Mouse (Mus musculus): ENCODE measurements around the gene Ttl.

The Ttl gene

GRCm38 (mm10) chr2:129083514-129083913 is 17.8 kb downstream of the Ttl start:
- no peak for DNase-seq (ENCODE audit: low read depth in 1 of 2, low spot score in 2 of 2)

DNA sequence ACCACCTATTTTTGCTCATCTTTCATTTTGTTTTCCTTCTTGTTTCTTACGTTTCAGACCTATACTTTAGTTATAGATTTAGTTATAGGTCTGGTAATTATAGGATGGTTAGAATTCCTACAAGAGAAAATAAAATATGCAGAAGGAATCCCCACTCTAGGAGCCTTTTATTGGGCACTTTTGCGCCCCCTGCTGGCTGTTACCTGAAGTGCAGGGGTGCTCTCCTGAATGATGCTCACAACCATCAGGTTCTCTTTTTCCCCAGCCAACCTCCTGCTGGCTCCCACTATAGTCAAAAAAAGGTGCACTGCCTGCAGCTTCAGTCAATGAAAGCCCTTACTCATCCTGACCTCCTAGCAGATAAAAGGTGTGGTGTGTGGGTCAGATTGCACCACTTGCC is 19.2 kb downstream of the Ttl start:
- DNase-seq (ENCODE audit: low read depth in 1 of 2, low spot score in 2 of 2), result no peak

DNA sequence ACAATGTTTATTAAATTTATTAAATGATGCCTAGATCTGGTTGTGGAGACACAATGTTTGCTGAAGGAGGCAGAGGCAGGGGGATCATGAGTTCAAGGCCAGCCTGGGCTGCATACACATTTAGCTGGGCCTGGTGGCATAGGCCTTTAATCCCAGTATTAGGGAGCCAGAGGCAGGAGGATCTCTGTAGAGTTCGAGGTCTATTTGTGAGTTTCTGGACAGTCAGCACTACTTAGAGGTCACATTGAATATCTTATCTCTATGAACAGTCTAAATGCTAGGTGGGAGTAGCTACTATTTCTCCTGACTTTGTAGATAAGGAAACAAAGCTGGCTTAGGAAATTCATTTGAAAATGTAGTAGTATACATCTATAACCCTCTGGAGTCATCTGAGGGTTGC is 21.8 kb downstream of the Ttl start:
- no peak for DNase-seq (ENCODE audit: low read depth in 1 of 2, low spot score in 2 of 2)

DNA sequence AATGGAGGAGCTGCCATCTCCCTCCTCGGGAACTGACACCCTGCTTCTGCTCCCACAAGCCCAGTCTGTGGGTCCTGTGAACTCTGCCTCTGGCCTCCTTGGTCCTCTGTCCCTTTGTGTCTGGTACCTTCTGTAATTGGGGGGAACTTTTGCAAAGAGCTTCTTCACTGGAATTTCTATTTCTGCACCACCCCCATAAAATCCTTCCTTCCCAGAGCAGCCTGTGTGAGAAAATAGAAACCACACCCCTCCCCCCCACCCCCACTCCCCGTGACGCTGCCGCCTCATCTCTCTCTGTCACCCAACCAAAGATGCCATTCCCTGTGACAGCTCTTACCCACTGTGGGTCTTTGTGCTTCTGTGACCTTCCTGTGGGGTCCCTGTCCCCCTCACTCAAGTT is 24.6 kb downstream of the Ttl start:
- no peak for DNase-seq (ENCODE audit: low read depth in 1 of 2, low spot score in 2 of 2)

DNA sequence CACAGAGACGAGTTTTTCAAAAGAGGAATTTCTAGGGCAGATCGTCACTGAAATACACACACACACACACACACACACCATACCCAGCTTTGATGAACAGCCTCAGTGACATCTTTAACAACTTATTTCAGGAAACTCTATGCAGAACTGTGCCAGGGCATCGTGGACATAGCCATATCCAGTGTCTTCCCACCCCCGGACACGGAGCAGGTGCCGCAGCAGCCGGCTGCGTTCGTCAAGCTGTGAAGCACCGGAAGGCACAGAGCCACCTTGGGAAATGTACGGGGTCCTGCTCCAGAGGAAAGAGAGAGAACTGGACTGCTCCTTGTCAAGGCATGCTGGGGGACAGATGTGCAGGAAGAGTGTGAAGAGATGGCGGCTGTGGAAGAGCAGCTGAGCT is 27.1 kb downstream of the Ttl start:
- no peak for DNase-seq (ENCODE audit: low read depth in 1 of 2, low spot score in 2 of 2)

DNA sequence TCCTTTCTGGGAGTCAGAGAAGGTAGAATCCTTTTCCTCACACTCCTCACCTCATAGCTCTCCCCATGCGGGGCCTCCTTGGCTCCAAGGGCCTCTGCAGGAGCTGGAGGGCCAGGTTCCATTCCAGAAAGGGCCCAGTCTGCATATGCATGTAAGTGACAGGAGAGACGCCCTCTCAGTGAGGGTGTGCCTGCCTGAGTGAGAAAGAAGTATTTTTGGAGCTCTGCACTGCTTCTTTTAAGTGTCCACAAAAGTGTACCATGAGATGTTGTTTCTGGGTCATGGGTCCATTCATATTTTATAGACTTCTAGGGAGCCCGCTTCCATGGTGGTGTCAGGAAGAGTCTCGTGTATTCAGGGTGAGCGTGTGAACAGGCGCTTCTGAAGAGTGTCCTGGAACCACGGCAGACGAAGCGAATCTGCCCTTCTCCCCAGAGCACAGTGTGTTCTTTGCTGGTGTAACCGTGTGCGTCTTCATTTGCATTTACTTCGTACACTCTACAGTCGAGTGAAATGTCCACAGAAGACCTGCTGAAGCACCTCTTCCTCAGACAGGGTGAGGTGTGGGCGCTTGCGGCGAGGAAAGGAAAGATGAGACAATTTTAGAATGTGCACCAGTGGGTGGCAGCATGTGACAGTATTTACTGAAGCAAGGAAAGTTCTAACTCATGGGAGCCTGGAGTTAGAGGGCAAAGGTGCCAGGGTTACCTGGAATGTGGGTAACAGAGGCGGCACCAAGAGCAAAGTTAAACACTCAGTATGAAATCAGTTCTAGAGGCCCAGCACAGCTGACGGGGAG is 28.4 kb downstream of the Ttl start:
- no peak for DNase-seq (ENCODE audit: low read depth in 1 of 2, low spot score in 2 of 2)

- peak; percentile 82 to 83 for DNase-seq (ENCODE audit: low read depth in 1 of 2, low spot score in 2 of 2)
These were observed 35.1 kb downstream of the Ttl start, which contains the start of gene Polr1b for GRCm38 (mm10) chr2:129100784-129101310. Gene Polr1b (plus strand): TSS chr2:129100995.

- DNase-seq (ENCODE audit: low read depth in 1 of 2, low spot score in 2 of 2), result no peak
These were observed 47.2 kb downstream of the Ttl start for GRCm38 (mm10) chr2:129112924-129113323.

DNA sequence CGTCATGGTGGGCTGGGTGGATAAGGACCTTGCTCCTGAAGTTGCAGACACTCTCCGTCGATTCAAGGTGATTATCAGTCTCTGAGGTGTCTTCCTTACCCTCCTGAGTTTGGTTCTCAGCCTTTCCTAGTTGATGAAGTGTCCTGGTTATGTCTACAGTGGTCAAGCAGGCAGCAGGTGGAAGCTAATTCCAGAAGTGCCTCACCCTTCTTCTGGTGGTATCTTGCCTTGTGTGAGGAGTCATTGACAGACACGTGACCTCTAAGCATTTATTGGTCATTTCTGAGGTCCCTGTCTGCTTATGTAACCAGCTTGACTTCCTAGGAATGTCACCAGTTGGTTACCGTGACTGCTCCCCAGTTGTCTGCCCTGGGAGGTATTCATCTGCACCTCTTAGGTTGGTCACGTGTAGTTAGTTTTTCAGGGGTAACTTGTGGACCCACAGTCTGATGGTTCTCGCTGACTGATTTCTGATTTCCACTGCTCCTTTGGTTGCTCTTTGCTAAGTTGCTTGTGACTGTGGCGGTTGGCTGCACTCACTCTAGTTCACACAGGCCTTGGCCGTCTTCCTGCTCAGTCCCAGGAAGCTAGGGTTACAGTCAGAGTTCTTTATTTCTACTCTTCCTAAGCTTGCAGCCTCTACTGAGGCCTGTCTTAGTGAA is 50.1 kb downstream of the Ttl start:
- no peak for DNase-seq (ENCODE audit: low read depth in 1 of 2, low spot score in 2 of 2)

DNA sequence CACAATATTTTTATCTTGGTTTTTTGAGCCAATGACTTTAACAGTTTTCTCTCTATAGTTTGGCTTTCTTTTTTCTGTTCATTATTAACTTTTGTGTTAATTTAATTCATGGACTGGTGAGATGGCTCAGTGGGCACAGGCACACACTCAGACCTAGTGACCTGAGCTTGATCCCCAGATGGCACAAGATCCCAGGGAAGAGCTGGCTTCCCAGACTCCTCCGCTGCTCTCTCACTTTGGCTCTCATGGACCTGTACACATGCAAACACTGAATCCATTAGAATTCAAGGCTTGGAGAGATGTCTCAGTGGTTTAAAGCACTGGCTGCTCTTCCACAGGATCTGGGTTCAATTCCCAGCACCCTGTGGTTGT is 50.6 kb downstream of the Ttl start:
- DNase-seq (ENCODE audit: low read depth in 1 of 2, low spot score in 2 of 2), result no peak

DNA sequence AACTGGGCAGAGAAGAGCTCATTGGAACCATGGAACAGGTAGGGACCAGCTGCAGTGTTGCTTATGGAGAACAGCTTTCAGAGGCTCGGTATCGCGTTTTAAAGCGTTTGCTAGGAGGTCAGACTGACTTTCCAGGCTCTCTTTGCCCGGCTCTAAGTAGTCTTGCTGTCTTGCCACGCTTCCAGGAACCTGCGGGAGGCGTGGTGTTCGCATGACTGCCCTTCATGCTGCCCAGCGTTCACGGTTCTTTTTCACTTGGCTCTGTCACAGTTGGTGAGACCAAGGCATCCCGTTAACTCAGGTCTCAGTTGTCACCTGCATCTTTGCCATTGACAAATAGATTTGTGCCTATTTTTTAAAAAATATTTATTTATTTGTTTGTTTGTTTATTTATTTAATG is 52.3 kb downstream of the Ttl start:
- DNase-seq (ENCODE audit: low read depth in 1 of 2, low spot score in 2 of 2), result no peak

GRCm38 (mm10) chr2:129121986-129122385 is 56.2 kb downstream of the Ttl start:
- DNase-seq (ENCODE audit: low read depth in 1 of 2, low spot score in 2 of 2), result no peak

DNA sequence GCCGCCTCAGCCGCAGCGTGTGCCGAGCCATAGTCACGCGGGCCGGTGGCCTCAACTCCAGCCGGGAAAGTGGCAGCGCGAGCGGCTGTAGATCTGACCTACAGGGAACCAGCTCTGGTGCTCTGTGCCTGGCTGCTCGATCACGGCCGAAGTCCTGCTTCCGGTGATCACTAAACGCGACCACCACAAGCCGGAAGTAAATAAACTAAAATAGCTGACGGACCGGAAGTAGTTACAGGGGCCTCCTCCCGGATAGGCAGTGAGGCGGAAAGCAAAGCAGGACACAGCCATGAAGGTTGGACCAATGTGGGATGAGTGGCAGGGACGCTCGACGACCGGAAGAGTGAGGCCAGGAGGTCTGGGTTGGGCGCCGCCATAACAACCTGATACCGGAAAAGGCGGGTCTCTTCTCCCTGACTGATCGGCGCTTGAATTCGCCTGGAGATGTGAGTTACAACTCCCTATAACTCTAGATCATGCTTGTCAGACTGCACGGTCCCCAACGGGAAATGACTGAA is 63.7 kb downstream of the Ttl start, which contains the start of gene Chchd5:
Gene Chchd5, plus strand, starts transcription at position 289 of the 518 bp plus-strand sequence.
- DNase-seq (ENCODE audit: low read depth in 1 of 2, low spot score in 2 of 2), result peak; percentile 80 to 89

GRCm38 (mm10) chr2:129129987-129130545 is 64.3 kb downstream of the Ttl start:
- DNase-seq (ENCODE audit: low read depth in 1 of 2, low spot score in 2 of 2), result no peak

DNA sequence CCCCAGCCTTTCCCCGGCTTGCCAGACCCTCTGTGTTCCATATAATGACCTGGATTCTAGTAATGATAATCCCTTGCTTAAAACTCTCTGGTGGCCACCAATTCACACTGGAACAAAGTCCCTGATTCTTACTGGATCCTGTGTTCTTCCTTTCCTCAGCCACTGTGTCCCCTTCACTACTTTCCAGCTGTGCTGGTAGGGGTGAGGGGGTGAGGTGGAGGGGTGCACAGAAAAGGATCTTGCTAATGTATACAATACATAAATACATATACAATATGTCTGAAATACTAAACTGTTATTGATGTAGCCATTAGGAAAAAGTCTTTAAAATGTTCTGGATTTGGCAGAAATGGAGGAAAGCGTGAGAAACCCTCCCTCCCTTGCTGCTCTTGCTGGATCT is 65.0 kb downstream of the Ttl start:
- no peak for DNase-seq (ENCODE audit: low read depth in 1 of 2, low spot score in 2 of 2)

DNA sequence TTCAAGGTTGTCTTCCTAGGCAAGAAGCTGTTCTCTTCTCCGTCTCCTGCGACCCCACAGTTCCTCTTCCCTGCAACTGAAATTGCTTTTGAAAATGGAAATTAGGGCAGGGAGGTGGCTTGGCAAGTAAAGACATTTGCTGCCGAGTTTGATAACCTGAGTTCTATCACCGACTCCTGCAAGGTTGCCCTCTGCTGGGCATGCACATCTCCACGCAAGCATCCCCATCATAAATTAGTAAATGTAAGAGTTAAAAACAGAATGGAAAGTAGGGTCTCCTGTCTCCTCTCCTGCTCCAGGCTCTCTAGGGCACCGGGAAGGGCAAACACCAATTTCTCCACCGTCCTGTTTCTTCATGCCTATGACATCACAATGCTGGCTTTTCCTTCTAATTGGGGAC is 66.5 kb downstream of the Ttl start:
- DNase-seq (ENCODE audit: low read depth in 1 of 2, low spot score in 2 of 2), result no peak

GRCm38 (mm10) chr2:129133006-129133805 is 67.5 kb downstream of the Ttl start:
- DNase-seq (ENCODE audit: low read depth in 1 of 2, low spot score in 2 of 2), result no peak

DNA sequence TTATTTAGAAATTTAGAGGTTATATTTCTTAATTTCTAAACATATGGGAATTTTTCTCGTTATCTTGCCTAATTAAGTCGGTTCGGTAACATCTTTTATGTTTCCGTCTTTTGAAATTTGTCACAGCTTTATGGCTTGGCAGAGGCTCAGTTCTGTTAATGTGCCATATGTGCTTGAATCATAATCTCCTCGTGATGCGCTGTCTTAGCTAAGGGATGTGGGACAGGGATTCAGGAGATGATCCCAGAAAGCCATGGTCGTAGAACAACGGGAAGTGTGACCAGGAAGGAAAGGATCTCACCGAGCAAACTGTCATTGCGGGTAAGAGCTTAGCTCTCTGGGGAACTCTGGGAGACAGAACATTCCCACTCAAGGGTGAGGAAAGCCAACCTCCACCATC is 74.2 kb downstream of the Ttl start:
- no peak for DNase-seq (ENCODE audit: low read depth in 1 of 2, low spot score in 2 of 2)
